Mouse (Mus musculus): Measurements from ENCODE around the gene Ddx41.
A peak's percentile ranks its signal among the peaks of the same experiment; 100 is the strongest.
"Not testable (repeated sequence)": the region's sequence is repeated elsewhere in the genome, so short reads cannot be mapped to it uniquely, and the experiment has no call there.

Ddx41 gene

DNA sequence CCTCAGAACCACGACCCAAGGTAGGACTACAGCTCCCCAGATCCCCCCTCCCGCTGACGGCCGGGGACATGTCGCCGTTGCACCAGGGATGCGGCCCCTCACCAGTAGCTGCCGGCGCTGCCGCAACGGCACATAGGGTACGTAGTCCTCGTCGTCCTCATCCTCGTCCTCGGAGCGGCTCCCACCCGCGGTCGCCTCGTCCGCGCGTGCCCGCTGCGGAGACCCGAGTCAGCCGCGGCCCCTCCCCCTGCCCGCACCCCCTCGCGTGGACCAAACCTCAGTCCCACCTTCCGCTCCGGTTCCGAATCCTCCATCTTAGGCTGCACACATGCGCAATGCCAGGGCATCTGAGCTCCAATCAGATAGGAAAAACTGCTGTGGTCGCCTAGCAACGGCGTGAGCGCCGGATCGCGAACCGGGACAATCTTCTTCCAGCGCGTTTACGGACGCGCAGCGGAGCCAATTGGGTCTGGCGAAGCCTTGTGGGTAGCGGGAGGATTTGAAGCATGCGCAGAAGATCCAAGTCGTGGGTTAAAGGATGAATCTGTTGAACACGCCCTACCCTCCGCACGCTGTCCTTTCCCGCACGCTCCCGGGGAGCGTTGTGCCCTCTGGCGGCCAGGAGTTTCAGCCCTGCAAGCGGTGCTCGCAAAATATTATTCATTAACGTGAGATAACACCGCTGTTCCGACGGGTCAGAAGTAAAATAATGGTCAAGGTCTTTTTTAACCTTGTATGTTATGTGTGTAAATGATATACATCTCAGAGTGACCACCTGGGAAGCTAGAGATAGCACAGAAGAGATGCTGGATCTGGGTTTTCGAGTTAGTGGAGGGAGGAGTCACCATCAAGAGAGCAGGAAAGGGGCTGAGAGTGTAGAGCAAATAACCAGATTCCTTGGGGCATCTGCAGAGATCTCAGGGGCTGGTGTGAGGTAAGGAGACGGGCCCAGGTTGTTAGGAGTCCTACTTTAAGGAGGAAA lies at the start of gene Ddx41:
Gene Ddx41, minus strand, starts transcription at position 465 of the 982 bp plus-strand sequence.
- peak; percentile 98 for DNase-seq (ENCODE audit: low spot score)

DNA sequence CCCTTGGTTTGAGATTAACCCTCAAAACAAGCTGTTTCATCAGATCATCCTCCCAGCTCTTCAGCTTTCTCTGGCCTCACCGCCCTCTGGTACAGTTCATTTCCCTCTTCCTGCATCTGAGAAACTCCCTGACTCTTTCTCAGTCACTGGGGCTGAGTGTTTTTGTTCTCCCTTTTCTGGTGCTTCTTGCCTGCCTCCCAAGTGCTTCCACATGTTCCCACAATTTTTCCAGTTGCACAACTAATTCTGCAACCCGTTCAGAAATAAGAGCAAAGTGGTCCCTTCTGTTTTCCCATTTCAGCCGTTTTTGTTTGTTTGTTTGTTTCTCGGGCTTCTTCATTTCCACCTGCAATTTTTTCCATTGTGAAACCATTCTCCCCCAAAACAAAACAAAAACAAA lies 41.6 kb upstream of the Ddx41 start:
- no peak for DNase-seq (ENCODE audit: low spot score)

DNA sequence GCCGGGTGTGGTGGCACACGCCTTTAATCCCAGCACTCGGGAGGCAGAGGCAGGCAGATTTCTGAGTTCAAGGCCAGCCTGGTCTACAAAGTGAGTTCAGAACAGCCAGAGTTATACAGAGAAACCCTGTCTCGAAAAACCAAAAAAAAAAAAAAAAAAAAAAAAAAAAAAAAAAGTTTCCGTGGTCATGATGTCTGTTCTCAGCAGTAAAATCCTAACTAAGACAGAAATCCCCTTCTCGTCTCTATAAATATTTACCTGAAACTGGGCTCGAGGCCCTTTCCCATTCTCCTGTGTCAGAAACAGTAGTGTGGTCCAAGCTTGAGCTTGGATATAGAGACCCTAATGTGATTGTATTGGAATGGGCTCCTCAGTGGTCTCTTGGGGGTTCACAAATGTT lies 40.4 kb upstream of the Ddx41 start:
- not testable (repeated sequence) for DNase-seq (ENCODE audit: low spot score)

DNA sequence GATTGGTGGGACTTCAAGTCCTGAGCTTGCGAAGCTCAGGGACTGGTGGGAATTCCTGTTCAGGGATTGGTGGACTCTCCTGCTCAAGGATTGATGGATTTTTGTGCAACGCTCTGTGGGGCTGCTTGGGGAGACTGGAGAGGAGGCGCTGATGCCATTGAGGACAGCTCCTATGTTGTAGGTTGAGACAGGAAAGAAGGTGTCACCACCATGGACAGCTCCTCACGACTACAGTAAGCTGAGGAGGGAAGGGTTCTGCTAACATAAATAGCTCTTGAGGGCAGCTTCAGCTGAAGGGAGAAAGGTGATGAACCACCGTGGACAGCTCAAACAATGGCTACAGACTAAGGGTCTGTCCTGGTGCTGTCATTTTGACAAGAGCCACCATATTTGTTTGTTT lies 39.5 kb upstream of the Ddx41 start:
- DNase-seq (ENCODE audit: low spot score), result no peak

DNA sequence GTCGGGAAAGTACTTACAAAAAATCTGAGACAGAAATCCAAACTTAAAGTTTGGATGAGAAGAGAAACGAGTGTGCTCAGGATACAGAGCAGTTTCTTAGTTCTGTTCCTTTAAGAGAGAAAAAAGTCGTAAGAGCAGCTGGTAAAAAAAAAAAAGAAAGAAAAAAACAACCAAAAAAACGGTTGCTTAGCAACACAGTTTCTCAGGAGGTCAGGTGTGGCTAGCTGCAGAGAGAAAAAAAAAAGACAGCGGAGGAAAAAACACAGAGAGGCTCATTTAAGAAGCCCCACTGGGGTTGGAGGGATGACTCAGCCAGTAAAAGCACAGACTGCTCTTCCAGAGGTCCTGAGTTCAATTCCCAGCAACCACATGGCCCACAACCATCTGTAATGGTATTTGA lies 37.9 kb upstream of the Ddx41 start:
- no peak for DNase-seq (ENCODE audit: low spot score)

DNA sequence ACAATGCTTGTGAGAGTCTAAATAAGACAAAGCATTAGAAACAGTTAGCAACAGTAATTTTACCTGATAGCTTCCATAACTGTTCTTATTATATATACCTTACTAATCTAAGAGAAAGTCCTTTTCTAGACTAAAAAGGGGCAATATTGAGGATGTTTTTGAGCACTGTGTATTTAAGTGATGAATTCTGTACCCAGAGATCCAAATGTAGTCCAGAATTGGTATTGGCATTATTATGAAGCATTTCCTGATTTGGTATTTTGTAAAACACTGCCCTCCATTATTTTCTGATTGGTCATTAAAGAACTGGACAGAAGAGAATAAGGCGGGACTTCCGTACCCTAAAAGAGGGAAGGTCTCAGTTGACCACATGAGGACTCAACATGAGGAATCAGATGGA lies 37.0 kb upstream of the Ddx41 start, which contains the start of gene Tmed9:
Gene Tmed9, plus strand, starts transcription at position 301 of the 400 bp plus-strand sequence.
- DNase-seq (ENCODE audit: low spot score), result no peak

DNA sequence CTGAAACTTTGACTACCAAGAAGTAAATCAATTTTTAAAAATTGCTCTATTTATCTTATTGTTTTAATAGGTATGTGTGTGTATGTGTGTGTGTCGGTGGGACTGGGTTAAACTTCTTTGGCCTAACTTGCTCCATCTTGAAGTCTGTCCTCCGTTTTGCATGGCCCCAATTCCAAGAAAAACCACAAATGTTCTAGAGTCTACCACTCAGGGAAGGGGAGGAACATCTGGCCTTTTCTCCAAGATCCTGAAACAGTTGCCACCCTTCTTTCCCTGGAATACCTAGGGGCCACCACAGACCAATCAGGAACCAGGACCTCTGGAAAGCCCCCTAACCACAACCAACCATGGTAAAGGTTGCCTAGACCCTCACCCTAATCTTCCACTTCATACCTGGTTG lies 35.5 kb upstream of the Ddx41 start:
- DNase-seq (ENCODE audit: low spot score), result no peak

DNA sequence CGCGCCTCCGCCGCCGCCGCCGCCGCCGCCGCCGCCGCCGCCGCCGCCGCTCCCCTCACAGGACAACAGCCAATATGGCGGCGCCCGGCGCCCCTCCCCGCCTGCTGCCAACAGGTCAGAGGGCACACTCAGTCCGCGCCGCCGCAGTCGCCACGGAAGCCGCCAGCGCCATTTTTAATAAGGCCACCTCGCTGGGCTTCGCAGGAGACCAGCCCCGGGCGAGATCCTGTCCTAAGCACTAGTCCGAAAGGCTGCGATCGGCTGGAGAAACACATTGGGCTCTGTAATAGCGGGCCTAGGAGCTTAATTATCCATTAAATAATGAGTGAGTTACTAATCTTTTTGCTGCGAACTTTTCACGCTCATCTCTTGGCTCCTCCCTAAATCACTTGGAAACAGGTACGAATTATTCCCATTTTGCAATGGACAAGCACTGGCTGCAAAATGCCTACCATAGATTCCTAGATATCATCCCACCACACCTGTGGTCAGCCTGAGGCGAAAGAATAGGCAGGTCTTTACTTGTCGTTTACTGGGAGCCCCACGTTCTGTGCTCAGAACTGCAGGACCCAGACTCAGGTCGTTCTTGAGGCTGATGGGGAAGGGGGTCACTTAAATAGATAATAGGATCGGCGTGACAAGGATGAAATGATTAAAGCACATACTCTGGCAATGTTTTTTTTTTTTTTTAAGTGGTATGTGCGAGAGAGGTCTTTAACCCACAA lies 34.7 kb upstream of the Ddx41 start, which contains the start of gene Fam193b:
Gene Fam193b, minus strand, starts transcription at position 94 of the 725 bp plus-strand sequence.
- DNase-seq (ENCODE audit: low spot score), result peak; percentile 95

DNA sequence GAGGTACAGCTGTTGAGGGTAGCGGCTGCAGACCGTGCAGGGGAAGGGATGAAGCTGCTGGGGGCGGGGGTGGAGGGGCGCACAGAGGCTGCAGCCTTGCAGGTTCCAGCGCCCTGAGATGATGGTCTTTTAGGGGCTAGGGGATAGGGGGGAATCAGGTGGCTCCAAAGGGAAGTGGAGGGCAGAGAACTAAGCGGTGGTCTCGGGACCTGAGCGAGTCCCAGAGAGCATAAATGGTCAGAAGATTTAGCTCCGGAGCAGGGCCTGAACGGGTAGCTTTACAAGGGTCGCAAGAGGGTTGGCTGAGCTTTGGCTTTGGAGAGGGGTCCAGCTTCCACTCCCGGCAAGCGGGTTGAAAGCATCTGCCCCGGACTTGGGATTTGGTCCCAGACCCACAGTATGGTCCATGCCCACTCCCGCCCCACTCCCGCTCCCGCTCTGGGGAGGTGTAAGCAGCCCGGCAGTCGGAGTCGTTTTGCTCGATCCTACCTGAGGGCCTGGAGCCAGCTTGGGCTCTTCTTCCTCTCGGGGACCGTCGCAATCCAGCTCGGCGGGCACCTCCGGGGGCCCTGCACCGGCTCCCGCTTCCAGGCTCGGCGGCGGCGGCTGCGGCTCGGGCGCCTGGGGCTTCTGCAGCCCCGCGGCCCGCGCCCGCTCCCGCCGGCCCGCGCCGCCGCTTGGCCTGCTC lies 34.0 kb upstream of the Ddx41 start:
- DNase-seq (ENCODE audit: low spot score), result peak; percentile 55

DNA sequence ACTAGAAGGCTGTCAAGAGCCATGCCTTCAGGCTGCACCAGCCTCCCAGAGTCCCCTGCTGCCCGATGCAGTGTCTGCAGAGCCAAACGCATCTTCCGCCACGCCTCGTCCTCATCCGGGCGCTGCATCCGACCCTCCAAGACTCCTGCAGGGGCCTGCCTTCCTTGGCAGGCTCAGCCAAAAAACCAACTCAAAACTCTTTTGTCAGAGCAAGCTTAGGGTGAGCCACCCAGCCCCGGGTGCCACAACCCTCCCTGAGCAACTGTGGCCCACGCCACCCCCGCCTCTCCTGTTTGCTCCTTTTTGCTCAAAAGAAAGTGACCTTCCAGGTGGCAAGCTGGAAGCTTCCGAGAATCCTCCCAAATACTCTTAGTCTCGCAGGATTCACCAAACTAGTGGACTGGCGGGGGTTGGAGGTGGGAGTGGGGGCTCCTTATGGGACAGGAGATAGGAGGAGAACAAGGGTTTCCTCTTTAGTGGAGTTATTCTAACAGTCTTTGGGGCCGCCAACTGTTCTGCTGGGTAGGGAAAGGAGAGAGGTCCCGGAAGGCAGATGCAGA lies 33.3 kb upstream of the Ddx41 start:
- no peak for DNase-seq (ENCODE audit: low spot score)

DNA sequence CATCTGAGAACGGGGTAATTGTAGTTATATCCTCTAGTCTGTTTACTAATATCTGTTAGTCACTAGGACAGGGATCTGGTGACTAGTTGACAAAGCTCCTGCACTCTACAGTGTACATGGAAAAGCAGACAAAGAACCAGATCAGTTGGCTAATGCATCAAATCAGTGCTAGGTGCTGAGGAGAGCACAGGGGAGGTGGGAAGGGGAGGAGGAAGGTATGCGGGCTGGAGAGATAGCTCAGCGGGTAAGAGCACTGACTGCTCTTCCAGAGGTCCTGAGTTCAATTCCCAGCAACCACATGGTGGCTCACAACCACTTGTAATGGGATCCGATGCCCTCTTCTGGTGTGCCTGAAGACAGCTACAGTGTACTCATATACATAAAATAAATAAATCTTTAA lies 32.1 kb upstream of the Ddx41 start:
- not testable (repeated sequence) for DNase-seq (ENCODE audit: low spot score)

DNA sequence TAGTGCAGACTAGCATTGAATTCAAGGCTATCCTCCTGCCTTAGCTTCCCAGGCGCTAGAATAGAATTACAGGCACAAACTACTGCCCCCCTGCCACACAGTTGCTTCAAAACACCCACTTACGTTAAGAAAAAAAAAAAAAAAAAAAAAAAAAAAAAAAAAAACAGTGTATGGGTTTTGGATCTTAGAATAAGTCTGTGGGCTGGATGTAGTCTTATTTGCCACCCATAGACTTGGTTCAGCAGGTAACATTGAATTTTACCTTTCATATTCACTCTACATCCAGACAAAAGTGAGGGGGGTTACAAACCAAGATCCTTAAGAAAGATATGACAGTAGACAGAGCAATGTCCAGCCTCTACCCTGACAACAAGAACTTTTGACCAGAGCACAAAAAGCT lies 31.5 kb upstream of the Ddx41 start:
- DNase-seq (ENCODE audit: low spot score), result no peak

DNA sequence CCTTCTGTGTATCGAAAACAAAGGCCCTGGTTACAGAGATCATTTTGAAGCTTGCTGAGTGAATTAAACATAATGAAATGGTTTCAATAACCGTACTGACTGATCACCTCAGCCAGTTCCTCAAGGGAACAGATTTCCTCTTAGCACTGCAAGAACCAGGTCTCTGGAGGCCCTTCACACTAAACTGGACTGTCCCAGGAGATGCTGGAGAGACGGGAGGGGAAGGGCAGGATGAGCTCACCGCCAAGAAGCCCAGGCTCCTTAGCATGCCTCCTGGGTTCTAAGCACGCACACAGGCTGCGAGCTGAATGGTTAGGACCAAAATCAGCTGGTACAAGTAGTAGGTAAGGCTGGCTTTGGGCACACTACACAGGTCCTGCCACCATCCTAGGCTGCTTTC lies 30.5 kb upstream of the Ddx41 start:
- no peak for DNase-seq (ENCODE audit: low spot score)

DNA sequence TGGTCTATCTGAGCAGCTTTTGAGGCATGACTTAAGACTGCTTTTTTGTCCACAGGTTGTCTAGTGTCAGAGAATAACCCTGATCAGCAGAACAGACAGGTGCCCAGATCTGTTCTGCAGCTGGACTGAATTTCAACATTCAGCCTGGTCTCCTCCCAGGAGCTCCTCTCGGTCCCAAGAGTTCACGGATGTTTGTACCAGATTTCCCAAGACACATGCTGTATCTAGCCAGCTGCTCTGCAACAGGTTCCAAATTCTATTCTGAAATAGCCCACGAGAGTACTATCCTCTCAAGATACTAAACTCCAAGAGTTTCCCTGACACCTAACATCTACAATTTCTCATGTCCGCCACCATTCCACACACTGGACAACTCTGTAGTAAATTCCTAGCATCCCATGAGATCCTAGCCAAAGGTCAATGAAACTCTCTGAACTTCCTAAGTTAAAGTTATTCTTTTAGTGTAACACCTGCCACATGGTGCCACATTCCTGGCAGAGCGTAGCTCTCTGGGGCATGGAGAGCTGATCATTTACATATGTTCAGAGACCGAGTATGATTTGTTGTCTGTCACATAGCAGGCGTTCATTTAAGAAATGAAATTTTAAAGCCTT lies 26.9 kb upstream of the Ddx41 start:
- DNase-seq (ENCODE audit: low spot score), result no peak

DNA sequence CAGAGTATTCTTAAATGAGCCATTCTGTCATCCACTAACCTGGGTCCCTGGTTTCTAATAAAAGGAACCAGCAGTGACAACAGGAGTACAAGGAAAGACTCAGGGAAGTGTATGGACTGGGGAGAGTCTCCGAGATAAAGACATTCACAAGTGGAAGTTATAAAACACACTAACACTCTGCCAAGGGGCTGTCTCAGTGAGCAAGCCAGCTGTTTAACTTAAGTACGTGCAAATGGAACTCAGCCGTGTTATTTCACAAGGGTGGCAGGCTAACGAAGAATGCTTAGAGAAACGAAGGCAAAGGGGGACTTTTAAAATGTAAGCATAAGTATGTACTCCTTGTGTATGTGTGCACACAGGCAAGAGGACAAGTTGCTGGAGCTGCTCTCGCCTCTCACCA lies 21.0 kb upstream of the Ddx41 start:
- no peak for DNase-seq (ENCODE audit: low spot score)

DNA sequence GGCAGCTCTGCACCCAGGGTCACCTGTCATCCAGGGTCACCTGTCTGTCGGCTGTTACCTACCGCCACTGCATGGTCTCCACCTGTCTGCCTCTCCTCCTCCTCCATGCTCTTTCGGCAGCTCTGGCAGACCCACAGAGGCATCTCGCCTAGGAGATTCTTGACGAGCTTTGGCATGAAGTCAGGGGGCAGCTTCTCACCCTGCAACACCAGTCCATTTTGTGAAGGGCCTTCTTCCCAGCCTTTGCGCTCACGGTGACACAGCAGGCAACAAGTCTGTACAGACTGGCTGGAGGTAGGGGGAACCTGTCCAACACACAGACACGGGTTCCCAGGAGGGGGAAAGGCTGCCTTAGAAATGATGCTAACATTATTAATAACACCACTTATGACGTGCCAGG lies 19.5 kb upstream of the Ddx41 start:
- DNase-seq (ENCODE audit: low spot score), result no peak

DNA sequence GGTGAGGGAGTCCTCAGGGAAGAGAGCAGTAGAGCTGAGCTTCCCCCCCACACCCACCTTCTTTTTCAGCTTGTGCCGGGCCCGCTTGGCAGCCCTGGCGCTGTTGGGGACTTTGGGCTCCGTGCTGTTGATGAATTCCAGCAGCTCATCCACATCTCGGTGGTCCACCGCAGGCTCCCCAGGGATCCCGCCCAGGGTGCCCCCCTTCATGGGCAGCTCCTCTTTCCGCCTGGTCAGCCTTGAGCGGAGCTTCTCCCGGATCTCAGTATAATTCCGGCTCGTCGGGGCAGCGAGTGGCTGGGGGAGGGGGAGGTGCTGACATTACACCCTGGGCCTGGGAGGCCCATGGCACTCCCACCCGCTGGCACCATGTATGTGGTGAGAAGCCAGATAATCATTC lies 12.6 kb upstream of the Ddx41 start:
- no peak for DNase-seq (ENCODE audit: low spot score)

DNA sequence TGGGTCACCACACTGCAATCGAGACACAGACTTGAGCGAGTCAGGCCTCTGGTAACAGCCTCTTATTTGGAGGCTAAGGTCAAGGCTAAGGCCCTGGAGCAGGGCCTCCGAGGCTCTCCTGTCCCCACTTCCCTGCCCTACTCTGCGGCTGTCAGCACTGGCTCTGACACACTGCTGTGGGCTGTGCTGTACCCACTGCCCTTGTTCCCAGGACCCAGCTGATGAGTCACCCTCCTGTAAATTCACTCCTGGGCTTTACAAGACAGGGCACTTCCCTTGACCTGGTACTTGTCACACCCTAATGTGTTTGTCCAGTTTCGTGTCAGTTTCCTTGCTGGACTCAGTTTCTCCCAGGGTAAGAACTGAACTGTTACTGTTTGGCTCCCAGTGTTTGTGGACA lies 12.0 kb upstream of the Ddx41 start:
- DNase-seq (ENCODE audit: low spot score), result no peak

DNA sequence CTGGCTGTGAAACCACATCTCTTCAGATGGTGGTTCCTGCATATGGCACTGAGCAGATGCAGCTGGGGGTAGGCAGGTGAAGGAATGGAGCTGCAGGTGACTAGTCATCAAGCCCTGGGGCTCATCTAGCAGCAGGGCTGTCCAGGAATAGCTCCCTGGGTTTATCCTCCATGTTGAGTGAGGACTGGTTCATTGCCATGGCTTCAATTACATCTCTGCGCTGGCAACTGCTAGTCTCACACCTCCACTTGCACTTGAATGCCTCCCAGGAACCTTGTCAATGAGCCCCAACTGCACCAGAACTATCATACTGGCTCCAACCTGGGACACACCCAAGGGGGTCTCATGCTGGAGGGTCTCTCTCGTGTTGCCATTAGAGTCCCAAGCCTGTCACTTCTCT lies 11.5 kb upstream of the Ddx41 start:
- no peak for DNase-seq (ENCODE audit: low spot score)

DNA sequence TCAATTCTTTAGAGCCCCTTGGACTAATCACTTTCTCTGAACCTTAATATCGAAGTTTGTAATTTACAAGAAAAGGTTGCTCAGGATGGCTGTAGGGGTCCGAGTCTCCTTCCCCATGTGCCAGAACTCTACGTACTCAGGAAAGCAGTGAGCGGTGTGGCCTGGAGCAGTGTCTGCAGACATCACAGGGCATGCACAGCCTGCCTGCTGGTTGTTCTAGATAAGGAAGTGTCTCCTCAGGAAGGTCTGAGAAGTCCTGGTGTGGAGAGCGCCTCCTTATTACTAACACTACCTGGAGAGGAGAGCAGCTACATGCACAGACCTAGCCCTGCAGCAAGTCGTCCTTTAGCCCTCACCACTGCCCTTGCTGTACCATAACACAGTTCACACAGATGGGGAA lies 8.3 kb upstream of the Ddx41 start:
- DNase-seq (ENCODE audit: low spot score), result no peak

DNA sequence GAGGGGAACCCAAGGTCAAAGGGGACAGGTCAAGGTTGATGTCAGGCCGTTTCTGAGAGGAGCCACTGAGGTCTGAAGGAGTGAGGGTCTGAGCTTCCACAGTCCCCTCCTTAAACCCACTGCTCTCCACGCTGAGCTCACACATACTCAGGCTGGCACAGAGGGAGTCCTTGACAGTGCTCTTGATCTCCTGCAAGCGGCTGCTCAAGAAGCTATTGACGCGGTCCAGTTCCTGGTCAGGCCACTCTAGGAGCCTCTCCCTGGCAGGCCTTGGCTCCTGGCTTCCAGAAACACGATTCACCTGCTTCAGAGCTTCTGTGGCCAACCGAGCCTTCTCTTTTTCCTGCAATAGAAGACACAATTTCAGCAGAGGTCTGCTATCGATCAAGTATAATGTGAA lies 7.0 kb upstream of the Ddx41 start:
- no peak for DNase-seq (ENCODE audit: low spot score)

DNA sequence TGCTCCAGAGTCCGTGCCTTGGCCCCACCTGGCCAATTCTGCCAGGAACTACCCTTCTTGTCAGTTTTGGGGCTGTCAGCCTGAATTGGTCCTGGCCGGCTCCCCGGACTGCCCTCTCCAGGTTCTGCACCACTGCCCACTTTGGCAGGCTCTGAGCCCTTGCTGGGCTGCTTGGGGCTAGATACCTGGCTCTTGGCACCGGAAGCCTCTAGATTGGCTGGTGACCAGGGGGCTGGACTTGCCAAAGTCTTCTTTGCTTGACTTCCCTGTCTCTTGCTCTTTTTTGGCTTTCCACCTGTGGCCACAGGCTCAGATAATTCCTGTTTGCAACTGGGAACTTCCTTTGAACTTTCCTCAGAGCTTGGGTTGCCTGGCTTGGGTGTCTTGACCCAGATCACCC lies 6.4 kb upstream of the Ddx41 start:
- no peak for DNase-seq (ENCODE audit: low spot score)

Measured in testis, postnatal 14 days (tissue).